ENCODE assay signal across 12 mouse cellular contexts in the genomic region with DNA sequence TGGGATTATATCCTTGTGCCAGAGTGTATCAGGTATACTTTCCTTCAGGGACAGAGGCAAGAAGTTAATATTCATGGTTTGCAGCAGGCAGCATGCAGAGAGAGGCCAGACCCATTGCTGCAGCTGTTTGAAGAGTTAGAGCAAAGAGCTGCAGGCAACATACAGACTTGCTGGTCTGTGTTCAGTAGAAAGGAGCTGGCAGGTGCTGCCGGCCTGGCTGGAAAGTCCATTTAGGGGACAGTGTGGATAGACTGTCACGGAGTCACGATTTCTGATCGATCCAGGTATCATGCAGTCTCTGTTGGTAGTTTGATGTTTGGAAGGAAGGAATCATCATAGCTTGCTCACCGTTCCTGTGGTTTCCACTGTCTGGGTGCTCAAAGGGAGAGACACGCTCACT. TPM values are rescaled to one million over a fixed set of nuclear protein-coding genes. Genes with fewer than 3 reads are reported as not detected.
DNase-seq lines count a peak whose midpoint lies in the region; ATAC-seq and TF ChIP-seq lines count a peak whose summit lies in the region.
"Had no signal": no experiment of that assay in that cellular context is flagged by ENCODE, and none has a peak within 500 bp of the region (broad histone marks: within the 10 kb centered on the region; RNA-seq: fewer than 3 reads in every experiment).

No protein-coding gene starts in this region.

- H3K79me2 ChIP-seq in heart, adult 2 months (replicated peaks; ENCODE audit: control insufficient read depth, insufficient read depth, low read length): no peaks in the 10 kb centered on the region

- no peaks in the 10 kb centered on the region for H3K4me1 ChIP-seq in heart, embryonic 16.5 days (ENCODE audit: control insufficient read depth, insufficient read depth, low read length)
- H3K4me1 ChIP-seq in heart, adult 2 months (ENCODE audit: control insufficient read depth, insufficient read depth, low read length): no peaks in the 10 kb centered on the region; the same call in 1 of the 2 replicates
- peaks cover 65% of the 10 kb centered on the region for H3K4me1 ChIP-seq in embryonic facial prominence, embryonic 13.5 days
- H3K4me1 ChIP-seq in forebrain, postnatal 0 days (ENCODE audit: insufficient read depth): peaks cover 24% of the 10 kb centered on the region
- peaks cover 36% of the 10 kb centered on the region for H3K4me1 ChIP-seq in midbrain, embryonic 12.5 days

- no peak for TF ChIP-seq EP300 in heart, adult 2 months (IDR thresholded peaks at IDR 0.05; ENCODE audit: insufficient read depth, low read depth, low read length)

- H3K9me3 ChIP-seq in heart, embryonic 16.5 days (replicated peaks; ENCODE audit: control insufficient read depth, low read length): peaks cover 9% of the 10 kb centered on the region
- no peaks in the 10 kb centered on the region for H3K9me3 ChIP-seq in embryonic facial prominence, embryonic 13.5 days
- H3K9me3 ChIP-seq in forebrain, postnatal 0 days (ENCODE audit: low read length): 0 out of 2 replicates have a peak, but pooled peaks cover 4% of the 10 kb centered on the region
- peaks cover 8% of the 10 kb centered on the region for H3K9me3 ChIP-seq in midbrain, embryonic 12.5 days

- intact Hi-C loops in heart, adult 2 months (cut with DNase I): loop anchor here (5.0 kb wide), 1 partner anchor 48 kb away; no protein-coding TSS in a partner anchor

- H3K4me3 ChIP-seq in heart, embryonic 16.5 days (ENCODE audit: low read length): no peak overlapping the region
- no peak overlapping the region for H3K4me3 ChIP-seq in heart, adult 2 months
- no peak overlapping the region for H3K4me3 ChIP-seq in embryonic facial prominence, embryonic 13.5 days
- H3K4me3 ChIP-seq in forebrain, postnatal 0 days (ENCODE audit: low read depth, low read length): no peak overlapping the region
- no peak overlapping the region for H3K4me3 ChIP-seq in midbrain, embryonic 12.5 days

- peaks cover 61% of the 10 kb centered on the region for H3K36me3 ChIP-seq in heart, embryonic 16.5 days (ENCODE audit: control insufficient read depth, insufficient read depth)
- H3K36me3 ChIP-seq in heart, adult 2 months (ENCODE audit: control insufficient read depth, insufficient read depth, low read length): no peaks in the 10 kb centered on the region
- H3K36me3 ChIP-seq in embryonic facial prominence, embryonic 13.5 days: peaks cover 86% of the 10 kb centered on the region
- H3K36me3 ChIP-seq in forebrain, postnatal 0 days (ENCODE audit: insufficient read depth): peaks cover 11% of the 10 kb centered on the region
- H3K36me3 ChIP-seq in midbrain, embryonic 12.5 days: peaks cover 46% of the 10 kb centered on the region

- peak overlapping the region; percentile 52 for H3K27ac ChIP-seq in heart, embryonic 16.5 days (ENCODE audit: low read length)
- no peak overlapping the region for H3K27ac ChIP-seq in heart, adult 2 months
- peak overlapping the region; percentile 73 for H3K27ac ChIP-seq in embryonic facial prominence, embryonic 13.5 days
- H3K27ac ChIP-seq in forebrain, postnatal 0 days (ENCODE audit: low read depth, low read length): peak overlapping the region; percentile 22; the same call in 1 of the 2 replicates
- H3K27ac ChIP-seq in midbrain, embryonic 12.5 days (replicated peaks): peak overlapping the region; percentile 72

- no peak for TF ChIP-seq POLR2A in heart, adult 2 months (IDR thresholded peaks at IDR 0.05; ENCODE audit: insufficient read depth, low read depth, low read length)

- TF ChIP-seq CTCF in heart, adult 2 months (IDR thresholded peaks at IDR 0.05): no peak
- no peak for TF ChIP-seq CTCF in forebrain, postnatal 0 days (IDR thresholded peaks at IDR 0.05; ENCODE audit: low read depth)

- WGBS in heart, embryonic 16.5 days: 88% methylated on average over 6 of the region's 6 CpGs
- WGBS in heart, adult 2 months: 90% methylated on average over 6 of the region's 6 CpGs
- WGBS in embryonic facial prominence, embryonic 13.5 days: 79% methylated on average over 6 of the region's 6 CpGs
- WGBS in forebrain, postnatal 0 days: 43% methylated on average over 6 of the region's 6 CpGs
- WGBS in midbrain, embryonic 12.5 days: 80% methylated on average over 6 of the region's 6 CpGs

- no peak overlapping the region for H3K4me2 ChIP-seq in heart, embryonic 16.5 days (ENCODE audit: low read depth, low read length)
- H3K4me2 ChIP-seq in embryonic facial prominence, embryonic 13.5 days: no peak overlapping the region
- no peak overlapping the region for H3K4me2 ChIP-seq in forebrain, postnatal 0 days (ENCODE audit: low read depth)
- H3K4me2 ChIP-seq in midbrain, embryonic 12.5 days (replicated peaks): no peak overlapping the region

- ATAC-seq in heart, embryonic 16.5 days (replicated peaks; ENCODE audit: extremely low read depth, insufficient read depth, low FRiP score): no peak
- ATAC-seq in embryonic facial prominence, embryonic 13.5 days (ENCODE audit: insufficient number of reproducible peaks, insufficient read depth, low FRiP score, low TSS enrichment, low read depth): no peak
- no peak for ATAC-seq in forebrain, postnatal 0 days
- no peak for ATAC-seq in midbrain, embryonic 12.5 days (ENCODE audit: low FRiP score, low read depth)

- no peak for DNase-seq in heart, adult 2 months
- DNase-seq in forebrain, postnatal 0 days: peak; percentile 35
- DNase-seq in ovary, adult 18-20 months (ENCODE audit: low spot score): no peak
- DNase-seq in layer of hippocampus, postnatal 14 days (ENCODE audit: low spot score in 2 of 2): no peak
- DNase-seq in testis, postnatal 14 days (ENCODE audit: low spot score): no peak
- DNase-seq: adrenal gland, postnatal 36 days; heart, postnatal 36 days; lung, adult 18-20 months had no signal

- H3K9ac ChIP-seq in heart, embryonic 16.5 days (ENCODE audit: low read length): no peak overlapping the region
- H3K9ac ChIP-seq in heart, adult 2 months (ENCODE audit: low read depth, low read length): no peak overlapping the region
- no peak overlapping the region for H3K9ac ChIP-seq in embryonic facial prominence, embryonic 13.5 days
- H3K9ac ChIP-seq in forebrain, postnatal 0 days: no peak overlapping the region
- H3K9ac ChIP-seq in midbrain, embryonic 12.5 days (replicated peaks): no peak overlapping the region

- H3K27me3 ChIP-seq in heart, embryonic 16.5 days (ENCODE audit: control insufficient read depth, insufficient read depth, low read length): no peaks in the 10 kb centered on the region
- H3K27me3 ChIP-seq in heart, adult 2 months (ENCODE audit: control insufficient read depth, insufficient read depth, low read length): no peaks in the 10 kb centered on the region
- H3K27me3 ChIP-seq in embryonic facial prominence, embryonic 13.5 days: no peaks in the 10 kb centered on the region
- H3K27me3 ChIP-seq in forebrain, postnatal 0 days (ENCODE audit: insufficient read depth, low read length): no peaks in the 10 kb centered on the region
- H3K27me3 ChIP-seq in midbrain, embryonic 12.5 days: peaks cover 9% of the 10 kb centered on the region
- H3K27me3 ChIP-seq: Patski had no signal

RNA-seq across cellular contexts. Expression of gene Adam30, which starts 54.9 kb away (rescaled TPM):
- polyA plus RNA-seq in heart, embryonic 16.5 days (2015; fragmentation: Nextera tagmentation; extraction: Ambion mirVana): not detected in 2 replicates
- not detected for total RNA-seq in heart, adult 2 months (2021)
- 0.04 TPM in 1 of 2 replicates, not detected in the other for polyA plus RNA-seq in heart, adult 2 months (2012; rRNA removed)
- 0.33 TPM in 1 of 2 replicates, not detected in the other for polyA plus RNA-seq in embryonic facial prominence, embryonic 13.5 days (2015; fragmentation: Nextera tagmentation; extraction: Ambion mirVana)
- total RNA-seq in forebrain, postnatal 0 days (2014; rRNA removed): not detected in 2 replicates
- not detected in 2 replicates for polyA plus RNA-seq in forebrain, postnatal 0 days (2015; fragmentation: Nextera tagmentation; extraction: Ambion mirVana)
- not detected in 2 replicates for polyA plus RNA-seq in midbrain, embryonic 12.5 days (2016; fragmentation: Nextera tagmentation; extraction: Ambion mirVana)
- total RNA-seq in layer of hippocampus, postnatal 14 days (2021): not detected
- total RNA-seq: adrenal gland, postnatal 36 days; heart, postnatal 36 days had no signal
